Mouse (Mus musculus) WW6 (cell line): Measurements from ENCODE around the gene Trpm8.

Experiments
- DNase-seq: peaks from one replicate; pipeline ENCODE4 v3.0.0-alpha.2; 2013; ENCODE audit warnings: low read depth, low spot score

The Trpm8 gene

GRCm38 (mm10) chr1:88432601-88433000, 155.1 kb downstream of the Trpm8 start:
- DNase-seq: no peak

- no peak for DNase-seq
Measured at GRCm38 (mm10) chr1:88433096-88433883, 155.8 kb downstream of the Trpm8 start.

- no peak for DNase-seq
Measured at GRCm38 (mm10) chr1:88434057-88434456, 156.6 kb downstream of the Trpm8 start.

- no peak for DNase-seq
Measured at GRCm38 (mm10) chr1:88437206-88438126, 160.0 kb downstream of the Trpm8 start.
